Mouse (Mus musculus) heart, adult 2 months (tissue): ENCODE data around the gene Itga4.

Experiments
- CTCF ChIP-seq: fragments of 200-600 bp; IDR thresholded peaks from 2 replicates; pipeline ENCODE4 v1.8.1; 2022; ENCODE audit warnings: antibody characterized with exemption, mild to moderate bottlenecking, moderate library complexity
- EP300 ChIP-seq: fragments of 200-500 bp; IDR thresholded peaks from 2 replicates; pipeline ENCODE4 v1.6.1; 2011; ENCODE audit warnings: low read depth, low read length, control low read depth; ENCODE audit not compliant: insufficient read depth

- TF ChIP-seq EP300 = no peak
- no peak for TF ChIP-seq CTCF
Measured at GRCm38 (mm10) chr2:79292431-79292830, 37.2 kb downstream of the Itga4 start.
